Mouse (Mus musculus) forebrain, embryonic 14.5 days (tissue): ENCODE measurements around the gene Spindoc. TPM values are rescaled to one million over a fixed set of nuclear protein-coding genes. Genes with fewer than 3 reads are reported as not detected.

Source experiments
- ATAC-seq: fragments of 200-750 bp; cut with Nextera tagmentation; 2 replicates; pipeline ENCODE4 v1.8.0; 2017; ENCODE audit warnings: mild to moderate bottlenecking, moderate library complexity
- DNase-seq: peaks from one replicate; pipeline ENCODE4 v3.0.0-alpha.2; 2015; ENCODE audit warnings: low spot score
- H3K27ac ChIP-seq: fragments of 300-500 bp; sonication (generic); 2 replicates; pipeline ENCODE4 v1.5.1; 2014; ENCODE audit warnings: low read depth, mild to moderate bottlenecking, control low read depth, low read length, moderate library complexity
- H3K27me3 ChIP-seq: fragments of 300-500 bp; sonication (generic); replicated peaks from 2 replicates; pipeline ENCODE4 v1.6.1; 2014; ENCODE audit warnings: low read length, control low read depth, mixed read lengths; ENCODE audit not compliant: control insufficient read depth, insufficient read depth
- H3K36me3 ChIP-seq: fragments of 300-500 bp; sonication (generic); 2 replicates; pipeline ENCODE4 v1.6.1; 2014; ENCODE audit warnings: low read length, control low read depth; ENCODE audit not compliant: control insufficient read depth, insufficient read depth
- H3K4me1 ChIP-seq: fragments of 300-500 bp; sonication (generic); 2 replicates; pipeline ENCODE4 v1.6.1; 2014; ENCODE audit warnings: antibody characterized with exemption, low read length, control low read depth; ENCODE audit not compliant: control insufficient read depth, insufficient read depth
- H3K4me2 ChIP-seq: fragments of 300-500 bp; sonication (generic); 2 replicates; pipeline ENCODE4 v1.6.1; 2014; ENCODE audit warnings: mild to moderate bottlenecking, control low read depth, low read length
- H3K4me3 ChIP-seq: fragments of 300-500 bp; sonication (generic); 2 replicates; pipeline ENCODE4 v1.5.1; 2014; ENCODE audit warnings: low read depth, low read length, control low read depth
- H3K9ac ChIP-seq: fragments of 300-500 bp; sonication (generic); 2 replicates; pipeline ENCODE4 v1.6.1; 2014; ENCODE audit warnings: mild to moderate bottlenecking, low read length, control low read depth, moderate library complexity
- H3K9me3 ChIP-seq: fragments of 300-500 bp; sonication (generic); replicated peaks from 2 replicates; pipeline ENCODE4 v1.6.1; 2016; ENCODE audit warnings: low read length, control low read depth, mixed read lengths; ENCODE audit not compliant: control insufficient read depth
- WGBS: fragments of 180-500 bp; shearing (Covaris S2); extraction: QIAGEN DNeasy Blood & Tissue Kit; methylation state at CpG from one replicate; pipeline ENCODE4 v1.1.7; 2014; 5-methylcytosine and 5-hydroxymethylcytosine counted together
- polyA plus RNA-seq: library from polyadenylated mRNA; unstranded; fragments of >200 nt; fragmentation: Nextera tagmentation; extraction: Ambion mirVana; gene quantifications from 2 replicates; pipeline ENCODE4 v1.2.1, GENCODE M21; 2014

The Spindoc gene
- polyA plus RNA-seq, 1 experiment from 2014 or later = 36.2 TPM

DNA sequence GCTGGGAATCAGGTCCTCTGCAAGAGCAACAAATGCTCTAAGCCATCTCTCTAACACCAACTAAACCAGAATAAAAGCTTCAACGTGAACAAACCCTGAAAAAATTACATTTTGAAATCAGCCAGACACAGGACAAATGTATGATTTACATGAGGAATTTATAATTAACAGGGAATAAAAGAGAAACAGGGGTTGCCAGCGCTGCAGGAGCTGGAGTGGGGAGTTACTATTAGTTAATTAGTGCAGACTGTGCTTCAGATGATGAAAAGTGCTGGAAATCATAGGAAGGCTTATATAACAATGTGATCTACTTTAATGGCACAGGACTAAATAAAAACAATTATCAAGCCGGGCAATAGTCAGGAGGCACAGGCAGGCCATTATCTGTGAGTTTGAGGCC, 61.4 kb downstream of the Spindoc start:
- H3K27me3 ChIP-seq = no peaks in the 10 kb centered on the region
- H3K4me2 ChIP-seq = no peak overlapping the region
- 47% methylated on average over 3 of the region's 3 CpGs for WGBS
- H3K36me3 ChIP-seq = 0 out of 2 replicates have a peak, but pooled peaks cover under 1% of the 10 kb centered on the region
- DNase-seq = no peak
- H3K9me3 ChIP-seq = no peaks in the 10 kb centered on the region
- ATAC-seq = no peak
- no peak overlapping the region for H3K9ac ChIP-seq
- no peak overlapping the region for H3K27ac ChIP-seq
- H3K4me1 ChIP-seq = 0 out of 2 replicates have a peak, but pooled peaks cover 2% of the 10 kb centered on the region
- H3K4me3 ChIP-seq = no peak overlapping the region

DNA sequence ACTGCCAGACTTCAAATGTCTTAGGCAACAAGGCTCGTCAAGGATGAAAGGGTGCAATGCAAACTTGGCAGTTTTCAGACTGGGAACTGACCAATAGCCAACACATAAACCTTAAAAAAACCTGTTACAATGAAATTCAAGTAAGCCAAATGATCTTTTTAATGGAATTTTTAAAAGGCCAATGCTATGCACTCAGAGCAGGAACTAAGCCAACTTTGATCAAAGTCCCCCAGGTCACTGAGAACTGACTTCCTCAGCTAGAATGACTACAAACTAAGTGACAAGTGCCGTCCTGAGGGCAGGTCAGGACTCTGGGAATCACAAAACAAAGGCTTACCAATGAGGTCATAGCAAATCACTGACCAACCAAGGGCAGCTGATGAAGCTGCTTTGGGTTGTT, 62.6 kb downstream of the Spindoc start:
- no peak overlapping the region for H3K27ac ChIP-seq
- H3K4me1 ChIP-seq = 0 out of 2 replicates have a peak, but pooled peaks cover 9% of the 10 kb centered on the region
- H3K4me3 ChIP-seq = no peak overlapping the region
- no peak for ATAC-seq
- H3K36me3 ChIP-seq = no peaks in the 10 kb centered on the region
- no peak overlapping the region for H3K9ac ChIP-seq
- WGBS = 73% methylated on average over 2 of the region's 2 CpGs
- H3K4me2 ChIP-seq = no peak overlapping the region
- no peak for DNase-seq
- no peaks in the 10 kb centered on the region for H3K9me3 ChIP-seq
- no peaks in the 10 kb centered on the region for H3K27me3 ChIP-seq

DNA sequence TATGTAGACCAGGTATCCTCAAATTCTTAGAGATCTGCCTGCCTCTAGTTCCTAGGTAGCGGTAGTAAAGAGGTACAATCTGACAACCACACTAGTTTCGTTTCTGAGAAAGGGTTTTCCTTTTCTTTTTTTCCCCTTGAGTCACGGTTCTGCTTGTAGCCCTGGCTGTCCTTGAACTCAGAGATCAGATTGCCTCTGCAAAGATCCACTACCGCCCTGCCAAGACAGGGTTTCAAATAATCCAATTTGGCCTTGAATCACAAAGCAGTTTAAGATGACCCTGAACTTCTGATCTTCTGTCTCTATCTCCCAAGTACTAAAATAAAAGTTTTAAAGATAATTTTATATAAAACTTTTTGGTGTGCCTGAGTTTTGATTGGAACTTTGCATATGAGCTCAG, 65.1 kb downstream of the Spindoc start:
- 88% methylated on average over 4 of the region's 4 CpGs for WGBS
- no peak overlapping the region for H3K4me3 ChIP-seq
- H3K9me3 ChIP-seq = no peaks in the 10 kb centered on the region
- no peaks in the 10 kb centered on the region for H3K36me3 ChIP-seq
- no peak for ATAC-seq
- H3K9ac ChIP-seq = no peak overlapping the region
- H3K4me1 ChIP-seq = 0 out of 2 replicates have a peak, but pooled peaks cover 9% of the 10 kb centered on the region
- no peaks in the 10 kb centered on the region for H3K27me3 ChIP-seq
- H3K27ac ChIP-seq = no peak overlapping the region
- H3K4me2 ChIP-seq = no peak overlapping the region
- DNase-seq = no peak

DNA sequence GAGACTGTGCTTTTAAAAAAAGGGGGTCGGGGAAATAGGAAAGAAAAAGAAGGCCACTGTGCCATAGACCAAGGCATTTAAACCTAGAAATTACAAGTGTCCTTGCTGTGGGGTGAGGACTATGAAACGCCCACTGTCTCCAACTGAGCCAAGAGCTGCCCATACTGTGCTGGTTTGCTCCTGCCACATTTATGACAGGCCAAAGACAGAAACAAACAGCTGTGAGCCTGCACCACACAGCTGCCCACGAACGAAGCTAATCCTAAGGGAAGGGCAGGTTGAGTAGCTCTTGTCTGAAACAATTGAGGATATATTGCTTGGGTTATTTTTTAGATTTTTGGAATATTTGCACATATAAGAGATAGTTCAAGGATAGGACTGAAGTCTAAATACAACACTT, 66.0 kb downstream of the Spindoc start:
- H3K27ac ChIP-seq = no peak overlapping the region
- 0 out of 2 replicates have a peak, but pooled peaks cover 9% of the 10 kb centered on the region for H3K4me1 ChIP-seq
- H3K4me3 ChIP-seq = no peak overlapping the region
- ATAC-seq (no peak), DNase-seq (no peak)
- H3K9ac ChIP-seq = no peak overlapping the region
- WGBS = 84% methylated on average over 4 of the region's 4 CpGs
- no peaks in the 10 kb centered on the region for H3K36me3 ChIP-seq
- no peak overlapping the region for H3K4me2 ChIP-seq
- no peaks in the 10 kb centered on the region for H3K27me3 ChIP-seq
- no peaks in the 10 kb centered on the region for H3K9me3 ChIP-seq

DNA sequence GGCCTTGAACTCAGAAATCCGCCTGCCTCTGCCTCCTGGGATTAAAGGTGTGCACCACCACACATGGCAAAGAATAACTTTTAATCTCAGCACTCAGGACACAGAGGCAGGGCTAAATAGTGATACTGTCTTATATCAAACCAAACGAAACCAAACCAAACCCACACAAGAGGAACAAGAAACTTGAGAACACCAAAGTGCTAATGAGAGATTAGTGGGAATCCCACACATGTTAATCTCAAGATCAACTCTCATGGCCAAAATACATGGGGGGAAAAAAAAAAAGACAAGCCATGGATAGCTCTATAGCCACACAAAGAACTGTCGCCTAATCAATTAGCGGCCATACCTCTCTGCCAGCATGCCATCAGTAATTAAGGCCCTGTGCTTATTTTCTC, 67.2 kb downstream of the Spindoc start:
- Histone ChIP-seq H3K4me1 (peaks cover 19% of the 10 kb centered on the region), H3K9me3 (no peaks in the 10 kb centered on the region), H3K4me3 (no peak overlapping the region), H3K27me3 (no peaks in the 10 kb centered on the region), H3K4me2 (no peak overlapping the region), H3K36me3 (no peaks in the 10 kb centered on the region), H3K9ac (no peak overlapping the region), H3K27ac (no peak overlapping the region)
- DNase-seq = peak; percentile 29
- ATAC-seq = no peak
- 57% methylated on average over 4 of the region's 4 CpGs for WGBS

DNA sequence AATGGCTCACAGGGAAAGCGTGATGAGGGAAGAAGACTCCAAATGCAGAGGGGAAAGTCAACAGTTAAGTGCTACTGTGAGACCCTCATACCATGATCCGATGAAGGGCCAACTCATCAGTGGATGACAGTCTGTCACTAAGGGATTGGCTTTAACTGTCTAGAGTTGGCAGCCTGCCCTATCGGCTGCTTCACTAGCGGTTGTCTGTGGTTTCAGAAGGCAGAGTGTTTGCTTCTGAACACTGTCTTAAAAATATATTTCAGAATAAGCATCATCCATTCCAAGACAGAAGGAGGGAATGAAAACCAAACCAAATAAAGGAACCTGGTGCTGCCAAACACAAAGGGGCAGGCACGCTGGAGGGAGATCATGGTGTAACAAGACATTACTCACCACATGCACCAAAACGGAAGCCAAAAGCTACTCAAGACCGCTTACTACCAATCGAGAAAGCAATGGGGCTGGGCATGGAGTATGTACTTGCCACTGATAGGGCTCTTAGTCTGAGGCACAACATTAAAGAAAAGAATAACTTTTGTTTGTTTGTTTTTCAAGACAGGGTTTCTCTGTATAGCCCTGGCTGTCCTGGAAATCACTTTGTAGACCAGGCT, 67.7 kb downstream of the Spindoc start:
- H3K27ac ChIP-seq = peak overlapping the region; percentile 22; the same call in 1 of the 2 replicates
- ATAC-seq = peak; percentile 40; the same call in 1 of the 2 replicates
- H3K9ac ChIP-seq = no peak overlapping the region
- no peak overlapping the region for H3K4me2 ChIP-seq
- peaks cover 24% of the 10 kb centered on the region for H3K4me1 ChIP-seq
- no peaks in the 10 kb centered on the region for H3K27me3 ChIP-seq
- no peaks in the 10 kb centered on the region for H3K9me3 ChIP-seq
- no peaks in the 10 kb centered on the region for H3K36me3 ChIP-seq
- peak; percentile 58 for DNase-seq
- 75% methylated on average over 8 of the region's 8 CpGs for WGBS
- H3K4me3 ChIP-seq = no peak overlapping the region

DNA sequence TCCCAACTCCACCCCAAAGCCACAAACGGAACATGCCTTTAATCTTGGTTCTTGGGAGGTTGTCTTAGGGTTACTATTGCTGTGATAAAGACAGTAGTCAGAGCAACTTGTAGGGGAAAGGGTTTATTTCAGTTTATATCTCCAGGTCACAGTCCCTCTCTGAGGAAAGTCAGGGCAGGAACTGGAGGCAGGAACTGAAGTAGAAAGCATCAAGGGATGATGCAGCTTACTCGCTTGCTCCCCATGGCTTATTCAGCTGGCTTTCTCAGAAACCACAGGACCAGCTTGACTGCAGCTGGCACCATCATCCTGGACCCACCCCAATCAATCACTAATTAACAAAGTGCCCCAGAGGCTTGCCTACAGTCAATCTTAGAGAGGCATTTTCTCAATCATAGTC, 69.1 kb downstream of the Spindoc start:
- ATAC-seq (no peak), DNase-seq (no peak)
- WGBS = 80% methylated on average over 2 of the region's 2 CpGs
- Histone ChIP-seq H3K36me3 (no peaks in the 10 kb centered on the region), H3K27ac (no peak overlapping the region), H3K9me3 (no peaks in the 10 kb centered on the region), H3K27me3 (no peaks in the 10 kb centered on the region), H3K4me2 (no peak overlapping the region), H3K4me1 (peaks cover 29% of the 10 kb centered on the region), H3K9ac (no peak overlapping the region), H3K4me3 (no peak overlapping the region)

DNA sequence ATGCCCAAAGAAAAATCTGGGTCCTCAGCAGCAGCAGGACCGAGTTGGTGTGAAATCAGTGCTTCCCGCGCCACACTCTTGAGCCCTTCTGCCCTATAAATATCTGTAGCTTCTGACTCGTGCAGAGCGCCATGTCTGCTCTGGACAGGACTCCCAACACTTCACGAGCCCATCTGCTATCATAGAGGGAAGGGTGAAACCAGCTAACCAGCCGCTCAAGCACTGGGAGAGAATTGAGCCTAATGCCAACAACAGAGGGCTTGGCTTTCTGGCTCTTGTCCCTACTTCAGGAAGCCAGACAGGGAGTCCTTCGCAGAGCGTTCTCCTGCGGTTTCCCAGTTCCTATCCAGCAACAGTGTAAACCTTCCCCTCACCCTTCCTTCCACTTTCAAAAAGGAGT, 71.5 kb downstream of the Spindoc start:
- Histone ChIP-seq H3K36me3 (no peaks in the 10 kb centered on the region), H3K27ac (0 out of 2 replicates have a peak overlapping the region, but pooled peaks have one; percentile 50), H3K4me3 (no peak overlapping the region), H3K4me1 (peaks cover 37% of the 10 kb centered on the region), H3K4me2 (no peak overlapping the region), H3K9ac (no peak overlapping the region), H3K27me3 (no peaks in the 10 kb centered on the region), H3K9me3 (no peaks in the 10 kb centered on the region)
- peak; percentile 13 for DNase-seq
- WGBS = 45% methylated on average over 10 of the region's 10 CpGs
- ATAC-seq = no peak

DNA sequence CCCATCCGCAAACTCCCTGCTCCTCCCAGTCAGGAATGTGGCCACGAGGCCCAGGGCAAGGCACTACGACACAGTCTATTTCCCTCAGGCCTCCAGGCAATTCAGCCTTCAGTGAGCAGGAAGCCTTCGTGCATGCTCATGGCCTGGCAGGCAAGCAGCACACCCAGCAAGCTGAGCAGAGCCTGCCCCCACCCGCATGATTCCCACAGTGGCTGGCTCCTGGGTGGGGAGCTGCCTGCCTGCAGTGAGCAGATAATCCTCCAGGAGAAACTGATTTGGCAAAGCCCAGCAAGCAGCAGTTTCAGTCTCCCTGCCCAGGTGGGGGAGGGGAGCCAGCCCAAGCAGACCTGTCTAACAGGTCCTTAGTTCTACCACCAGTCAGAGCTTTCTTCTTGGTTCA, 72.1 kb downstream of the Spindoc start:
- WGBS = 25% methylated on average over 5 of the region's 5 CpGs
- ATAC-seq = no peak
- Histone ChIP-seq H3K36me3 (no peaks in the 10 kb centered on the region), H3K27me3 (no peaks in the 10 kb centered on the region), H3K4me1 (peaks cover 33% of the 10 kb centered on the region), H3K4me3 (no peak overlapping the region), H3K9ac (no peak overlapping the region), H3K27ac (no peak overlapping the region), H3K9me3 (no peaks in the 10 kb centered on the region), H3K4me2 (no peak overlapping the region)
- DNase-seq = peak; percentile 5
